Mouse (Mus musculus) cortical plate, adult 2 months (tissue): ENCODE results near the gene Rps6ka2.

Source experiments
- CTCF ChIP-seq: fragments of 200-500 bp; IDR thresholded peaks from 2 replicates; pipeline ENCODE4 v1.5.1; 2011; ENCODE audit warnings: mild to moderate bottlenecking, control low read depth, low read length; ENCODE audit not compliant: insufficient read depth; ENCODE audit errors: extremely low read depth
- POLR2A ChIP-seq: fragments of 200-500 bp; IDR thresholded peaks from 2 replicates; pipeline ENCODE4 v1.6.1; 2011; ENCODE audit warnings: mild to moderate bottlenecking, low read length, control low read depth; ENCODE audit not compliant: insufficient read depth; ENCODE audit errors: extremely low read depth

GRCm38 (mm10) chr17:7138186-7138925 lies 31.6 kb upstream of the Rps6ka2 start:
- TF ChIP-seq CTCF (no peak), POLR2A (no peak)
